Mouse (Mus musculus): Measurements from ENCODE around the gene Ang. TPM values are rescaled to one million over a fixed set of nuclear protein-coding genes. Genes with fewer than 3 reads are reported as not detected.

The Ang gene
- polyA plus RNA-seq, 1 experiment: 5.1 TPM

DNA sequence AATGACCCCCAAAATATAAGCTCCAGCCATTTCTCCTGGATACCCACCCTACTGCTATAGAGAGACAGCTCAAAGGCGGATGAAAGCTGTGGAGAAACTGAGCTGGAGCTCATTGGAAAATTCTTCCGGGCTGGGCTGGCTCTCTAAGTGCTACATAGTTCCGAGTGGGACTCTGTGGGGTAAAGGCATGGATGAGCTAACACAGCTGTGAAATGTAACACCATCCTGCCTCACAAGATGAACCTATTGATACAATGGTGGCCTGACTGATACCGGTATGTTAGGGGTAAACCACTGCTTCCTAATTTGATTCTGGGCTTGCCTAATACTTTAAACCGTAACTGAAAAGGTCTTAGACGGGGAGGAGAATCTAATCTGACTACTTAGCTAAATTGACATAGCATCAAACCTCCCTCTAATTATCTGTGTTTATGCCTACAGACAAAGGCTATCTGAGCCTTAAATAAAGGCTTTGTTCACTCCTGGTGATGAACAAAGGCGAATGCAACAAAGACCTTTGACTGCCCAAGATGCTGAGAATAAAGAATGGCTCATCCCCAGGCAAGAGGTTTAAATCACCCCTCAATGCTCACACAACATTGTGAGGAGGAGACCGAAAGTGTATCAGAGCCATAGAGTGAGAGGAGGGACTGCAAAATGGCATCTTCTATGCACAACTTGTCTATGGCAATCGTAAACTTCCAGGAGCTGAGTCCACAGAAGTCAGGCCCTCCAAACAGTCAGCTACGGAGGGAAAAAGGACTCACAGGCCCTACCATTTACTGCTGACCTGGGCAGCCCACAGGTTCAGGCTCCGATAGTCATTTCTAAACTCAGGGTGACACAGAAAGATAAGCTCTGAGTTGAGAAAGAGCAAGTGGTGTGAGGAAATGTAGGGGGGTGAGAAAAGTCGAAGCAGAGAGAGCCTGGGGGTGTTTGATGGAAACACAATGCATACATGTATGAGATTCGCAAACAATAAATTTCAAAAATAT, 36.4 kb upstream of the Ang start:
- H3K27me3 ChIP-seq (replicated peaks; ENCODE audit: control insufficient read depth, insufficient read depth, low read length): no peaks in the 10 kb centered on the region
- H3K4me1 ChIP-seq (ENCODE audit: control insufficient read depth, insufficient read depth, low read length): no peaks in the 10 kb centered on the region
- no peaks in the 10 kb centered on the region for H3K36me3 ChIP-seq (ENCODE audit: control insufficient read depth, insufficient read depth, low read length)
- no peak overlapping the region for H3K4me3 ChIP-seq (ENCODE audit: insufficient read depth, low read depth, low read length)
- no peak for DNase-seq
- TF ChIP-seq CTCF (conservative IDR thresholded peaks at IDR 0.05; ENCODE audit: insufficient read depth, insufficient read length, low read depth, low read length) (no peak), POLR2A (IDR thresholded peaks at IDR 0.05; ENCODE audit: low read depth, low read length) (no peak)
- no peak overlapping the region for H3K27ac ChIP-seq (ENCODE audit: insufficient read depth, low read depth, low read length)
- 78% methylated on average over 13 of the region's 13 CpGs for WGBS

DNA sequence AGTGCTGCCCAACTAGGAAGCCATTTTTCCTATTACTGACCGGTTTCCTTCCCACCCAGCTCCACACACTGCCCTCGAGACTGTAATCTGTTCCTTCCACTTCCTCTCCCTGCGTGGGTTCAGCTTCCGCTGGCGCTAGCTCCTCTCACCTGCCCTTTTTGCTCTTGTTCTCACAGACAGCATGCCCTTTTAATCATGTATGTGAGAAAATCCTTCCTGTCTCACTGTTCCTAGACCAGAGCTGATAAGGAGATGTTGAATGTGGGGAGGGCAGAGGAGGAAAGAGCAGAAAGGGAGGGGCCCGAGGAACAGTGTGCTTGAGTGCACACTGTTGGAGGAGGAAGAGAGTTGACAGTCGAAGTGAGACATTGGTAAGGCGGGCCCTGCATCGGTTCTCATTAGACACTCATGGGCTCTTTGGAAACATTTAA, 33.5 kb upstream of the Ang start, which contains the start of gene Rnase12:
Gene Rnase12, minus strand, starts transcription at position 261 of the 431 bp plus-strand sequence.
- no peak for DNase-seq
- H3K27ac ChIP-seq (ENCODE audit: insufficient read depth, low read depth, low read length): no peak within 1 kb of the TSS
- no peak within 1 kb of the TSS for H3K4me3 ChIP-seq (ENCODE audit: insufficient read depth, low read depth, low read length)

DNA sequence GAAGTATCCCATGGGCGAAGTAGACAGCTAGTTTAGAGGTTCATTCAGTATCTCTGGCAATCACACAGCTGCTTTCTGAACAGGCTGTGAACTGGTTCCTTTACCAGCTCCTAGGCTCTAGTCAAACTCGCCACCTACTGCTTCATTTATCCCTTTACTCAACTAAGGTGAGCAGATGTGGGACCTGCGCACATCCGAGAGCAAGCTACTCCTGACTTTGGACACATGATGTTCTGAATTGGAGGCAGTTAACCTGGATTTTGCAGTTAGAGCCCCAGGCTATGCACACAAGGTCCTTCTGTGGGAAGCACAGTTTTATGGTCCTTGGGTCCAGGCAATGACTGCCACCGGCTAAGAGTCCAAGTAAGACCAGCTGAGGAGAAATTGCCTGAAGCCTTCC, 30.2 kb upstream of the Ang start:
- no peaks in the 10 kb centered on the region for H3K4me1 ChIP-seq (ENCODE audit: control insufficient read depth, insufficient read depth, low read length)
- WGBS: 90% methylated on average over 5 of the region's 5 CpGs
- TF ChIP-seq CTCF (conservative IDR thresholded peaks at IDR 0.05; ENCODE audit: insufficient read depth, insufficient read length, low read depth, low read length): no peak
- TF ChIP-seq POLR2A (IDR thresholded peaks at IDR 0.05; ENCODE audit: low read depth, low read length): no peak
- H3K36me3 ChIP-seq (ENCODE audit: control insufficient read depth, insufficient read depth, low read length): no peaks in the 10 kb centered on the region
- H3K4me3 ChIP-seq (ENCODE audit: insufficient read depth, low read depth, low read length): no peak overlapping the region
- H3K27ac ChIP-seq (ENCODE audit: insufficient read depth, low read depth, low read length): no peak overlapping the region
- DNase-seq: no peak
- no peaks in the 10 kb centered on the region for H3K27me3 ChIP-seq (replicated peaks; ENCODE audit: control insufficient read depth, insufficient read depth, low read length)

More for the DNA sequence above, 33.5 kb upstream of the Ang start, which contains the start of gene Rnase12:
- TF ChIP-seq POLR2A (IDR thresholded peaks at IDR 0.05; ENCODE audit: low read depth, low read length): no peak
- no peak for TF ChIP-seq CTCF (conservative IDR thresholded peaks at IDR 0.05; ENCODE audit: insufficient read depth, insufficient read length, low read depth, low read length)
- H3K36me3 ChIP-seq (ENCODE audit: control insufficient read depth, insufficient read depth, low read length): no peaks in the 10 kb centered on the region
- 31% methylated on average over 9 of the region's 9 CpGs for WGBS
- no peaks in the 10 kb centered on the region for H3K4me1 ChIP-seq (ENCODE audit: control insufficient read depth, insufficient read depth, low read length)
- H3K27me3 ChIP-seq (replicated peaks; ENCODE audit: control insufficient read depth, insufficient read depth, low read length): no peaks in the 10 kb centered on the region

DNA sequence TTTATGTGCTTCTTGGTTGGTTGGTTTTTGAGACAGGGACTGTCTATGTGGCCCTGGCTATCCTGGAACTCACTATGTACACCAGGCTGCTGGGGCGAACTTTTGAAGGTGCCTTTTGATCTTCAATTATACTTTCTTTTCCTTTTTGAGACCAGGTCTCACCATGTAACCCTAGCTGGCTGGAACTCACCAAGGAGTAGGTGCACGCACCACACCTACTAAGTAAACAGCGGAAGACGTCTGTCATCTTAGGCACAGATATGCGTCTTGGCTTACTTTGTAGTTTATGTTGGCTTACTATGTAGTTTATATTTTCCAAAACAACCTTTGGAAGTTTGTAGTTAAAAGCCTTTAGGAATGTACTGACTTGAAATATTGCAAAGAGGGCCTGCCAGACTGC, 22.0 kb upstream of the Ang start:
- Histone ChIP-seq H3K27ac (ENCODE audit: insufficient read depth, low read depth, low read length) (no peak overlapping the region), H3K4me3 (ENCODE audit: insufficient read depth, low read depth, low read length) (no peak overlapping the region), H3K4me1 (ENCODE audit: control insufficient read depth, insufficient read depth, low read length) (no peaks in the 10 kb centered on the region), H3K36me3 (ENCODE audit: control insufficient read depth, insufficient read depth, low read length) (no peaks in the 10 kb centered on the region), H3K27me3 (replicated peaks; ENCODE audit: control insufficient read depth, insufficient read depth, low read length) (no peaks in the 10 kb centered on the region)
- TF ChIP-seq CTCF (conservative IDR thresholded peaks at IDR 0.05; ENCODE audit: insufficient read depth, insufficient read length, low read depth, low read length) (no peak), POLR2A (IDR thresholded peaks at IDR 0.05; ENCODE audit: low read depth, low read length) (no peak)
- no peak for DNase-seq
- 86% methylated on average over 5 of the region's 5 CpGs for WGBS

DNA sequence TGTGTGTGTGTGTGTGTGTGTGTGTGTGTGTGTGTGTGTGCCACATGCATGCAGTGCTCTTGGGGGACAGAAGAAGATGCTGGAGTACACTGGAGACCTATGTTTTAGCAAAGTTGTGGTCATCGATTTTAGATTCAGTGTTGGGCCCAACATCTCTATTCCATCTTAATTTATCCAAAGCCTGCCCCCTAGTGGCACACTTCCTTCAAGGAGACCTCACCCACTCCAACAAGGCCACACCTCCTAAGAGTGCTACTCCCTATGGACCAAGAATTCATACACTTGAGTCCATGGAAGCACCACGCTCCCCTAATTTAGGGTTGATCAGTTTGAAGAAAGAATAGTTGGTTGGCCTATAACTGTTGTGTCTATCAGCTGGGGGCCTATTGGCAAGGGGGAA, 21.3 kb upstream of the Ang start:
- Histone ChIP-seq H3K36me3 (ENCODE audit: control insufficient read depth, insufficient read depth, low read length) (no peaks in the 10 kb centered on the region), H3K27ac (ENCODE audit: insufficient read depth, low read depth, low read length) (no peak overlapping the region), H3K4me1 (ENCODE audit: control insufficient read depth, insufficient read depth, low read length) (no peaks in the 10 kb centered on the region), H3K4me3 (ENCODE audit: insufficient read depth, low read depth, low read length) (no peak overlapping the region), H3K27me3 (replicated peaks; ENCODE audit: control insufficient read depth, insufficient read depth, low read length) (no peaks in the 10 kb centered on the region)
- peak; percentile 40 for TF ChIP-seq CTCF (conservative IDR thresholded peaks at IDR 0.05; ENCODE audit: insufficient read depth, insufficient read length, low read depth, low read length)
- TF ChIP-seq POLR2A (IDR thresholded peaks at IDR 0.05; ENCODE audit: low read depth, low read length): no peak
- WGBS: 94% methylated on average over 2 of the region's 2 CpGs
- peak; percentile 46 for DNase-seq

DNA sequence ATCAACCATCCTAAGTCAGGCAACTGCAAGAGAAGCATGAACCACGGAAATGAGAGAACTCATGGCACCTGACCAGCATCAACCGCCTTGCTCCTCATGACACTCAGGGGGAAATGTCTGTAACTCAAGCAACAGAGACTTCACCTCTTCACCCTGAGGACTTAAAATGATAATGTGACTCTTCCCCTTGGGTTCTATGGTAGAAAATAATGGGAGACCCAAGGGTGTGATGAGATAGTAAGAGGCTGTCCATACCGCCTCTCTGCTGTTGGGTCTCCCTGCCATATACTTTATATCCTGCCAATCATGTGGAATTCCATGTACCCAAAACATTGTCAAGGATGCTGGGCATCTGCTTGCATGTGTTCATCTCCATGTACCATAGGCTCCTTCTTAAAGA, 16.6 kb upstream of the Ang start, which contains the start of gene Olfr750:
Gene Olfr750, minus strand, starts transcription at position 101 of the 400 bp plus-strand sequence.
- Histone ChIP-seq H3K27ac (ENCODE audit: insufficient read depth, low read depth, low read length) (no peak within 1 kb of the TSS), H3K27me3 (replicated peaks; ENCODE audit: control insufficient read depth, insufficient read depth, low read length) (no peaks in the 10 kb centered on the region), H3K4me3 (ENCODE audit: insufficient read depth, low read depth, low read length) (no peak within 1 kb of the TSS), H3K36me3 (ENCODE audit: control insufficient read depth, insufficient read depth, low read length) (no peaks in the 10 kb centered on the region), H3K4me1 (ENCODE audit: control insufficient read depth, insufficient read depth, low read length) (no peaks in the 10 kb centered on the region)
- no peak for DNase-seq
- TF ChIP-seq CTCF (conservative IDR thresholded peaks at IDR 0.05; ENCODE audit: insufficient read depth, insufficient read length, low read depth, low read length) (no peak), POLR2A (IDR thresholded peaks at IDR 0.05; ENCODE audit: low read depth, low read length) (no peak)
- WGBS: 92% methylated on average over 3 of the region's 3 CpGs

DNA sequence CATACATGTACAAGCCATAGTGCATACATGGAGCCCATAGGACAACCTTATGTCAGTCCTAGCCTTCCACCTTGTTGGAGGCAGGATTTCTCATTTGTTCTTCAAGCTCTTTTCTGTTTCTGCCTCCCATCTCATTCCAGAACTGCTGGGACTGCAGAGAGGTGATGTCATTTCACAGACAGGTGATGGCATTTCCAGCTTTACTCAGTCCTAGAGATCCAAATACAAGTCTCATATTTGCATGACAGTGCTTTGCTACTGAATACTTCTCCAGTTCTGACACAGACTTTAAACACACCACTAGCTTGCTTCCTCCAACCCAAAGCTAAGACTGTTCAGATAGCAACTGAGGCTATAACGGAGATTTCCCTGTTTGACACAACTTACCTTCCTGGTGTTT, 11.8 kb upstream of the Ang start:
- no peak overlapping the region for H3K27ac ChIP-seq (ENCODE audit: insufficient read depth, low read depth, low read length)
- no peaks in the 10 kb centered on the region for H3K36me3 ChIP-seq (ENCODE audit: control insufficient read depth, insufficient read depth, low read length)
- TF ChIP-seq CTCF (conservative IDR thresholded peaks at IDR 0.05; ENCODE audit: insufficient read depth, insufficient read length, low read depth, low read length): no peak
- TF ChIP-seq POLR2A (IDR thresholded peaks at IDR 0.05; ENCODE audit: low read depth, low read length): no peak
- H3K4me3 ChIP-seq (ENCODE audit: insufficient read depth, low read depth, low read length): no peak overlapping the region
- DNase-seq: no peak
- H3K4me1 ChIP-seq (ENCODE audit: control insufficient read depth, insufficient read depth, low read length): no peaks in the 10 kb centered on the region
- H3K27me3 ChIP-seq (replicated peaks; ENCODE audit: control insufficient read depth, insufficient read depth, low read length): no peaks in the 10 kb centered on the region
- WGBS: 94% methylated on average over 1 of the region's 1 CpGs

Measured in kidney, adult 2 months (tissue).